Mouse (Mus musculus) limb, embryonic 12.5 days (tissue): ENCODE data around the gene Serpina1d. TPM values are rescaled to one million over a fixed set of nuclear protein-coding genes. Genes with fewer than 3 reads are reported as not detected.
"Not testable (repeated sequence)": the region's sequence is repeated elsewhere in the genome, so short reads cannot be mapped to it uniquely, and the experiment has no call there.

ENCODE experiments used
- ATAC-seq: fragments of 200-750 bp; cut with Nextera tagmentation; 2 replicates; pipeline ENCODE4 v1.8.0; 2017; ENCODE audit warnings: low read depth, moderate TSS enrichment; ENCODE audit not compliant: insufficient number of reproducible peaks, insufficient read depth, low FRiP score, low TSS enrichment
- H3K27ac ChIP-seq: fragments of 300-500 bp; sonication (generic); 2 replicates; pipeline ENCODE4 v1.5.1; 2016; ENCODE audit warnings: mild to moderate bottlenecking, moderate library complexity
- H3K27me3 ChIP-seq: fragments of 300-500 bp; sonication (generic); 2 replicates; pipeline ENCODE4 v1.6.1; 2016; ENCODE audit warnings: mild to moderate bottlenecking, moderate library complexity
- H3K36me3 ChIP-seq: fragments of 300-500 bp; sonication (generic); 2 replicates; pipeline ENCODE4 v1.6.1; 2016; ENCODE audit warnings: mild to moderate bottlenecking, moderate library complexity
- H3K4me1 ChIP-seq: fragments of 300-500 bp; sonication (generic); replicated peaks from 2 replicates; pipeline ENCODE4 v1.6.1; 2016
- H3K4me2 ChIP-seq: fragments of 300-500 bp; sonication (generic); 2 replicates; pipeline ENCODE4 v1.6.1; 2016; ENCODE audit warnings: mild to moderate bottlenecking, moderate library complexity
- H3K4me3 ChIP-seq: fragments of 300-500 bp; sonication (generic); replicated peaks from 2 replicates; pipeline ENCODE4 v1.5.1; 2016; ENCODE audit warnings: mild to moderate bottlenecking
- H3K9ac ChIP-seq: fragments of 300-500 bp; sonication (generic); replicated peaks from 2 replicates; pipeline ENCODE4 v1.6.1; 2016; ENCODE audit warnings: mild to moderate bottlenecking, moderate library complexity
- H3K9me3 ChIP-seq: fragments of 300-500 bp; sonication (generic); 2 replicates; pipeline ENCODE4 v1.6.1; 2016; ENCODE audit warnings: mild to moderate bottlenecking, moderate library complexity
- WGBS: fragments of 180-500 bp; shearing (Covaris S2); methylation state at CpG from one replicate; pipeline ENCODE4 v1.1.7; 2016; 5-methylcytosine and 5-hydroxymethylcytosine counted together
- polyA plus RNA-seq: library from polyadenylated mRNA; unstranded; fragments of >200 nt; fragmentation: Nextera tagmentation; extraction: Ambion mirVana; gene quantifications from 2 replicates; pipeline ENCODE4 v1.2.1, GENCODE M21; 2016

The Serpina1d gene
- polyA plus RNA-seq: not detected in 2 replicates

- not testable (repeated sequence) for H3K36me3 ChIP-seq, H3K4me3 ChIP-seq, H3K27me3 ChIP-seq, ATAC-seq, H3K4me1 ChIP-seq, H3K27ac ChIP-seq, H3K4me2 ChIP-seq, H3K9me3 ChIP-seq, H3K9ac ChIP-seq
- 81% methylated on average over 6 of the region's 6 CpGs for WGBS
These were observed at the start of gene Serpina1d for GRCm38 (mm10) chr12:103773246-103773851. Serpina1d (minus strand) TSS chr12:103773592.

GRCm38 (mm10) chr12:103770597-103770996, 2.8 kb downstream of the Serpina1d start:
- H3K4me2 ChIP-seq, H3K9me3 ChIP-seq, ATAC-seq, H3K27ac ChIP-seq, H3K4me1 ChIP-seq, H3K4me3 ChIP-seq, H3K27me3 ChIP-seq, H3K9ac ChIP-seq, H3K36me3 ChIP-seq: not testable (repeated sequence)
- WGBS: 82% methylated on average over 1 of the region's 1 CpGs

- 77% methylated on average over 3 of the region's 3 CpGs for WGBS
- H3K27ac ChIP-seq, H3K27me3 ChIP-seq, H3K4me3 ChIP-seq, H3K4me1 ChIP-seq, H3K4me2 ChIP-seq, H3K36me3 ChIP-seq, ATAC-seq, H3K9ac ChIP-seq: not testable (repeated sequence)
- peaks cover 20% of the 10 kb centered on the region for H3K9me3 ChIP-seq
These were observed 10.3 kb downstream of the Serpina1d start for GRCm38 (mm10) chr12:103763083-103763482.

GRCm38 (mm10) chr12:103760316-103760715, 13.1 kb downstream of the Serpina1d start:
- not testable (repeated sequence) for H3K9ac ChIP-seq, H3K27ac ChIP-seq, H3K4me1 ChIP-seq, H3K27me3 ChIP-seq, H3K4me3 ChIP-seq, H3K4me2 ChIP-seq, ATAC-seq, H3K36me3 ChIP-seq
- H3K9me3 ChIP-seq: peaks cover 16% of the 10 kb centered on the region
- 90% methylated on average over 3 of the region's 3 CpGs for WGBS

- H3K4me1 ChIP-seq, H3K27me3 ChIP-seq, ATAC-seq, H3K36me3 ChIP-seq, H3K9me3 ChIP-seq, H3K4me2 ChIP-seq, H3K4me3 ChIP-seq, H3K9ac ChIP-seq, H3K27ac ChIP-seq: not testable (repeated sequence)
- 84% methylated on average over 5 of the region's 5 CpGs for WGBS
These were observed 27.4 kb downstream of the Serpina1d start for GRCm38 (mm10) chr12:103745957-103746356.

GRCm38 (mm10) chr12:103737791-103738580, 35.4 kb downstream of the Serpina1d start:
- not testable (repeated sequence) for H3K36me3 ChIP-seq, H3K9me3 ChIP-seq, H3K9ac ChIP-seq, H3K27ac ChIP-seq, H3K27me3 ChIP-seq, H3K4me1 ChIP-seq, H3K4me3 ChIP-seq, H3K4me2 ChIP-seq, ATAC-seq
- WGBS: 92% methylated on average over 5 of the region's 6 CpGs

GRCm38 (mm10) chr12:103735566-103735965, 37.8 kb downstream of the Serpina1d start:
- not testable (repeated sequence) for H3K9me3 ChIP-seq, H3K27ac ChIP-seq, H3K4me3 ChIP-seq, H3K36me3 ChIP-seq, H3K4me2 ChIP-seq, H3K27me3 ChIP-seq, H3K4me1 ChIP-seq, ATAC-seq, H3K9ac ChIP-seq
- 89% methylated on average over 4 of the region's 4 CpGs for WGBS

GRCm38 (mm10) chr12:103735101-103735500, 38.3 kb downstream of the Serpina1d start:
- not testable (repeated sequence) for H3K36me3 ChIP-seq, H3K4me1 ChIP-seq, H3K4me2 ChIP-seq, H3K9me3 ChIP-seq, H3K27ac ChIP-seq, ATAC-seq, H3K27me3 ChIP-seq, H3K9ac ChIP-seq, H3K4me3 ChIP-seq
- 93% methylated on average over 4 of the region's 4 CpGs for WGBS

Other genes starting within 250 kb of the Serpina1d start
- gene Ppp4r4, start 241.3 kb downstream of the Serpina1d start, polyA plus RNA-seq: 1.9 and 2.1 TPM in 2 replicates
- 0.05 TPM in 1 of 2 replicates, not detected in the other for gene Serpina10, start 142.1 kb downstream of the Serpina1d start, polyA plus RNA-seq
- 0.63 and 0.64 TPM in 2 replicates for gene Serpina6, start 116.4 kb downstream of the Serpina1d start, polyA plus RNA-seq
- gene Serpina16, start 97.5 kb downstream of the Serpina1d start, polyA plus RNA-seq: not detected in 2 replicates
- not detected in 2 replicates for gene Serpina1f, start 78.1 kb downstream of the Serpina1d start, polyA plus RNA-seq
- 0.50 TPM in 1 of 2 replicates, not detected in the other for gene Serpina1b, start 56.8 kb upstream of the Serpina1d start, polyA plus RNA-seq
- not detected in 2 replicates for gene Serpina1a, start 90.0 kb upstream of the Serpina1d start, polyA plus RNA-seq
- gene Serpina1c, start 131.3 kb upstream of the Serpina1d start, polyA plus RNA-seq: not detected in 2 replicates
- gene Serpina1e, start 185.4 kb upstream of the Serpina1d start, polyA plus RNA-seq: not detected in 2 replicates
- gene Serpina11, start 216.4 kb upstream of the Serpina1d start, polyA plus RNA-seq: not detected in 2 replicates
- not detected in 2 replicates for gene Serpina9, start 240.2 kb upstream of the Serpina1d start, polyA plus RNA-seq